ENCODE assay signal across 29 mouse cellular contexts in the genomic region with DNA sequence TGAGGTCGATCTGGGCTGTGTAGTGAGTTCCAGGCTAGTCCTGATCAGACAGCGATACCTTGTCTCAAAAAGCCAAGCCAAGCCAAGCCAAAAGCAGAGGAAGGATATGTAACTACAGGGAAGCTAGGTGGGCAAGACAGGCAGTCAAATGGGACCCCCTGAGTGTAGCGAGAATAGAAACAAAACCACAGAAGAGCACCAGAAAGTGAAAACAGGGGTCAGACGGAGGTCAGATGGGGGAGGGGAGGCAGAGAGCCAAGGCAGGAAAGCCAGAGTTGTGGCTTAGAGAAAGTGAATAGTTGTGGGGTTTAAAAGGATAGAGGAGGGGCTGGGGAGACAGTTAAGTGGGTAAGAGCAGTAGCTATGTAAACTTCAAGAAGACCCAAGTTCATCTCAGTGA. TPM values are rescaled to one million over a fixed set of nuclear protein-coding genes. Genes with fewer than 3 reads are reported as not detected.
A peak's percentile ranks its signal among the peaks of the same experiment; 100 is the strongest.
DNase-seq lines count a peak whose midpoint lies in the region; ATAC-seq lines count a peak whose summit lies in the region.
"Had no signal": no experiment of that assay in that cellular context is flagged by ENCODE, and none has a peak within 500 bp of the region (broad histone marks: within the 10 kb centered on the region; RNA-seq: fewer than 3 reads in every experiment).

No protein-coding gene starts in this region.

- DNase-seq in CD4-positive, CD25-positive, alpha-beta regulatory T cell, adult 2 months (ENCODE audit: low read depth, low spot score): peak; percentile 4
- DNase-seq in thymus, postnatal 0 days (ENCODE audit: low spot score): peak; percentile 56
- DNase-seq in thymus, postnatal 36 days: no peak
- peak; percentile 28 for DNase-seq in thymus, postnatal 14 days
- DNase-seq in left cerebral cortex, postnatal 10 days (ENCODE audit: extremely low spot score in 1 of 2, low spot score in 2 of 2): no peak
- no peak for DNase-seq in heart, adult 11 months
- DNase-seq: cerebellum, adult 2 months; cerebellum, postnatal 14 days; forebrain, postnatal 0 days; heart, postnatal 10 days; kidney, adult 11 months; kidney, postnatal 14 days; lung, adult 18-20 months; lung, postnatal 4 days; retina, postnatal 1 day; right cerebral cortex, postnatal 14 days had no signal

- intact Hi-C loops in left cerebral cortex, postnatal 10 days (cut with DNase I): no loop called here

- no peak for ATAC-seq in CD4-positive, CD25-positive, alpha-beta regulatory T cell, adult 4 months
- ATAC-seq: forebrain, postnatal 0 days; inflammation-experienced regulatory T-cells, adult 6 months; liver, embryonic 12.5 days; lung, postnatal 0 days had no signal

RNA-seq across cellular contexts. Expression of a gene that starts 31.8 kb away (rescaled TPM):
- polyA plus RNA-seq in CD4-positive, CD25-positive, alpha-beta regulatory T cell, adult 4 months (2017; shearing (Covaris generic)): not detected
- 4.3 and 4.5 TPM in 2 replicates for polyA plus RNA-seq in thymus, postnatal 0 days (2015; fragmentation: Nextera tagmentation; extraction: Ambion mirVana)
- total RNA-seq in left cerebral cortex, postnatal 10 days (2021): not detected
- total RNA-seq: gastrocnemius, adult 8-10 months; gastrocnemius, postnatal 4 days; heart, postnatal 10 days; left cerebral cortex, adult 2 months; left cerebral cortex, postnatal 36 days had no signal
- polyA plus RNA-seq: erythroblast, embryonic 14.5 days; heart, embryonic 13.5 days; inflammation-experienced regulatory T-cells, adult 6 months; liver, embryonic 12.5 days; lung, postnatal 0 days; small intestine, adult 2 months; stomach, postnatal 0 days; urinary bladder, adult 2 months had no signal

RNA-seq across cellular contexts. Expression of a gene that starts 53.8 kb away (rescaled TPM):
- polyA plus RNA-seq in CD4-positive, CD25-positive, alpha-beta regulatory T cell, adult 4 months (2017; shearing (Covaris generic)): 1 to 10 TPM in 1 of 2 experiments, not detected in 1; 3.2 TPM
- 1.0 and 1.5 TPM in 2 replicates for polyA plus RNA-seq in thymus, postnatal 0 days (2015; fragmentation: Nextera tagmentation; extraction: Ambion mirVana)
- total RNA-seq in left cerebral cortex, postnatal 10 days (2021): 100 to 1,000 TPM; 126 to 130 TPM

Comparison
In these comparisons a context has a peak if more than half of its experiments do, and no peak if none do; other contexts are left out.
1. DNase-seq: peak in CD4-positive, CD25-positive, alpha-beta regulatory T cell, adult 2 months (single experiment), thymus, postnatal 0 days (single experiment) and thymus, postnatal 14 days (single experiment); none in thymus, postnatal 36 days (0 of 2), left cerebral cortex, postnatal 10 days (0 of 2) and heart, adult 11 months (single experiment).